Mouse (Mus musculus) thymus, adult 2 months (tissue): ENCODE data around the gene Fen1.

Source experiments
- CTCF ChIP-seq: fragments of 200-500 bp; IDR thresholded peaks from 2 replicates; pipeline ENCODE4 v1.5.1; 2012; ENCODE audit warnings: mild to moderate bottlenecking, control low read depth, low read length, moderate library complexity, borderline replicate concordance; ENCODE audit not compliant: control insufficient read depth, poor library complexity, insufficient read depth; ENCODE audit errors: extremely low read depth
- POLR2A ChIP-seq: fragments of 200-500 bp; IDR thresholded peaks from 2 replicates; pipeline ENCODE4 v1.6.1; 2012; ENCODE audit warnings: mild to moderate bottlenecking, low read length, control low read depth, moderate library complexity; ENCODE audit not compliant: control insufficient read depth, poor library complexity, insufficient read depth; ENCODE audit errors: extremely low read depth

DNA sequence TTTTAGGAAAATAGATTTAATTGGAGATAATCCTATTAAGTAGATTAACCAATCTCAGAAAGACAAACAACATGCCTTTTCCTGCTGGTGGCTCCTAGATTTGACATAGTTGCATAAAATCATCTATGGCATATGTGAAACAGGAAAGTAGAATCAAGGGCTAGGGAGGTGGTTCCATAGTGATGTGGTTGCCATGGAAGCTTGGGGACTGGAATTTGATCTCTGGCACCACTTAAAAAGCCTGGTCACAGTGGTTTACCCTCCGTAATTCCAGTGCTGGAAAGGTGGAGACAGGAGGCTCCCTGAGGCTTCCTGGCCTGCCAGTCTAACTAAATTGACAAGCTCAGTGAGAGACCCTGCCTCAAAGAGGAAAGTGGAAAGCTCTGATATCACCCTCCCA is 33.5 kb downstream of the Fen1 start:
- TF ChIP-seq CTCF (no peak), POLR2A (no peak)
